Mouse (Mus musculus) liver, embryonic 14.5 days (tissue): ENCODE measurements around the gene Zfp658.

ENCODE experiments used
- CTCF ChIP-seq: IDR thresholded peaks from 2 replicates; pipeline ENCODE4 v1.5.1; 2016; ENCODE audit warnings: antibody characterized with exemption, low read depth, control low read depth
- EP300 ChIP-seq: IDR thresholded peaks from 2 replicates; pipeline ENCODE4 v1.6.1; 2016; ENCODE audit warnings: antibody characterized with exemption, low read depth

DNA sequence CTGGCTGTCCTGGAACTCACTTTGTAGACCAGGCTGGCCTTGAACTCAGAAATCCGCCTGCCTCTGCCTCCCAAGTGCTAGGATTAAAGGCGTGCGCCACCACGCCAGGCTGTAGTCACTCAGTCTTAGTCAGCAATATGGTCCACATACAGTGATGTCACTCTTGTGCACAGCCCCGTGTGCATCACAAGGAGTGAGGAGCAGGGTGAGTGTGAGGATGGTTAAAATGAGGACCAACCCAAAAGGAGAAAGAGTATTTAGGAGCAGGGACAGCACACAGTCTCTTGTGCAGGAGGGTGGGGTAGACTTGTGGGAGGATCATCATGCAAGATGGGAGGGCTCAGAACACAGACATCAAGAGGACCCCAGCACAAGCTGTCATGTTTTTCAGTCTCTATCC is 6.7 kb upstream of the Zfp658 start:
- no peak for TF ChIP-seq CTCF
- no peak for TF ChIP-seq EP300
